8 mouse cellular contexts compared by ENCODE assay signal in the genomic region with DNA sequence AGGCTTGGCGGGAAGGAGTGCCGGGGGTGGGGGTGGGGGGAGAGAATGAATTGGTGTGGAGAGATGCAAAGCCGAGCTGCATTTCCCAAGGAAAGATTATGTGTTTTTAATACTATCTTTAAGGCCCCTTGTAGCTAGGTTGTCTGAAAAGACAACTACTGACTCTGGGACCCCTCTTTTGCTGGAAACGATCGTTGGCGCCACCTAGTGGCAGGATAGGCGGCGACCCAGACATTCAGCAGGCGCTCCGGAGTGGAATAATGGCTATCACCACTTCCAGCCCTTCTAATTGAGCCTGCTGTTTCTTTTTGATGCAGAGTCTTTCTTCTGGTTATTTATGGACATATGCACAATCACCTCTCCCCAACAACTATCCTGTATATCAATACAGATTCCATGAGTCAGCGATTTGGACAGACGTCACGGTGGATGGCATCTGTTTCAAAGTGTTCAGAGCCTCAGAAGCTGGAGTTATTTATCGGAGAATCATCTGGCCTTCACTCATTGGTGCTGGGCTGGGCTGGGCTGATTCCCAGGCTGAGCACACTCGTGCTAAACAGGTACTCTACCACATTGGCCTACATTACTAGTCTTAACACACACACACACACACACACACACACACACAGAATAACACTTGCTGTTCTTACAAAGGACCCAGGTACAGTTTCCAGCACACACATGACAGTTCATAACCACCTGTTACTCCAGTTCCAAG. TPM values are rescaled to one million over a fixed set of nuclear protein-coding genes. Genes with fewer than 3 reads are reported as not detected.
DNase-seq lines count a peak whose midpoint lies in the region; ATAC-seq and TF ChIP-seq lines count a peak whose summit lies in the region.

No protein-coding gene starts in this region.

- peaks cover 11% of the 10 kb centered on the region; the same call in 1 of the 2 replicates for H3K27me3 ChIP-seq in heart, embryonic 10.5 days (ENCODE audit: insufficient read depth, poor library complexity, severe bottlenecking)
- H3K27me3 ChIP-seq in kidney, postnatal 0 days (ENCODE audit: insufficient read depth, low read length), result no peaks in the 10 kb centered on the region
- no peaks in the 10 kb centered on the region for H3K27me3 ChIP-seq in liver, embryonic 14.5 days (ENCODE audit: control insufficient read depth, insufficient read depth, low read length)
- H3K27me3 ChIP-seq in neural tube, embryonic 15.5 days (replicated peaks), result no peaks in the 10 kb centered on the region

- H3K36me3 ChIP-seq in heart, embryonic 10.5 days, result no peaks in the 10 kb centered on the region
- no peaks in the 10 kb centered on the region for H3K36me3 ChIP-seq in kidney, postnatal 0 days (ENCODE audit: insufficient read depth, low read length)
- no peaks in the 10 kb centered on the region for H3K36me3 ChIP-seq in liver, embryonic 14.5 days (replicated peaks; ENCODE audit: control insufficient read depth, insufficient read depth, low read depth)
- H3K36me3 ChIP-seq in neural tube, embryonic 15.5 days, result no peaks in the 10 kb centered on the region

- no peak overlapping the region for H3K27ac ChIP-seq in heart, embryonic 10.5 days
- no peak overlapping the region for H3K27ac ChIP-seq in kidney, postnatal 0 days
- no peak overlapping the region for H3K27ac ChIP-seq in liver, embryonic 14.5 days
- H3K27ac ChIP-seq in neural tube, embryonic 15.5 days (replicated peaks), result no peak overlapping the region

- ATAC-seq in kidney, postnatal 0 days (replicated peaks; ENCODE audit: low FRiP score, low read depth), result peak; percentile 49; the same call in 1 of the 2 replicates
- ATAC-seq in liver, embryonic 14.5 days (ENCODE audit: insufficient read depth), result no peak
- peak; percentile 81; the same call in 1 of the 2 replicates for ATAC-seq in neural tube, embryonic 15.5 days (ENCODE audit: low FRiP score)

- no peak overlapping the region for H3K9ac ChIP-seq in kidney, postnatal 0 days (ENCODE audit: low read depth, low read length)
- no peak overlapping the region for H3K9ac ChIP-seq in liver, embryonic 14.5 days (replicated peaks)
- no peak overlapping the region for H3K9ac ChIP-seq in neural tube, embryonic 15.5 days (replicated peaks)

- TF ChIP-seq EP300 in liver, embryonic 14.5 days (IDR thresholded peaks at IDR 0.05; ENCODE audit: low read depth), result no peak

- no peaks in the 10 kb centered on the region for H3K9me3 ChIP-seq in heart, embryonic 10.5 days
- H3K9me3 ChIP-seq in kidney, postnatal 0 days (replicated peaks; ENCODE audit: low read length), result no peaks in the 10 kb centered on the region
- no peaks in the 10 kb centered on the region for H3K9me3 ChIP-seq in liver, embryonic 14.5 days (ENCODE audit: control insufficient read depth, low read length)
- no peaks in the 10 kb centered on the region for H3K9me3 ChIP-seq in neural tube, embryonic 15.5 days (replicated peaks)

- no peak overlapping the region for H3K4me2 ChIP-seq in kidney, postnatal 0 days (ENCODE audit: low read length)
- no peak overlapping the region for H3K4me2 ChIP-seq in liver, embryonic 14.5 days (ENCODE audit: low read depth)
- H3K4me2 ChIP-seq in neural tube, embryonic 15.5 days, result no peak overlapping the region

- peak; percentile 85 for TF ChIP-seq CTCF in kidney, postnatal 0 days (IDR thresholded peaks at IDR 0.05; ENCODE audit: low read depth)
- TF ChIP-seq CTCF in liver, embryonic 14.5 days (IDR thresholded peaks at IDR 0.05; ENCODE audit: low read depth), result peak; percentile 82

- 0 out of 2 replicates have a peak, but pooled peaks cover 4% of the 10 kb centered on the region for H3K4me1 ChIP-seq in heart, embryonic 10.5 days
- H3K4me1 ChIP-seq in kidney, postnatal 0 days (replicated peaks; ENCODE audit: insufficient read depth, low read length), result no peaks in the 10 kb centered on the region
- H3K4me1 ChIP-seq in liver, embryonic 14.5 days (replicated peaks; ENCODE audit: control insufficient read depth in 2 of 2, insufficient read depth in 2 of 2, low read length in 1 of 2), result no peaks in the 10 kb centered on the region
- H3K4me1 ChIP-seq in neural tube, embryonic 15.5 days, result no peaks in the 10 kb centered on the region

- no peak overlapping the region for H3K4me3 ChIP-seq in heart, embryonic 10.5 days
- no peak overlapping the region for H3K4me3 ChIP-seq in kidney, postnatal 0 days (replicated peaks; ENCODE audit: low read depth, low read length)
- H3K4me3 ChIP-seq in liver, embryonic 14.5 days (ENCODE audit: insufficient read depth in 1 of 2, low read depth in 2 of 2, low read length in 2 of 2), result no peak overlapping the region
- H3K4me3 ChIP-seq in neural tube, embryonic 15.5 days (replicated peaks), result no peak overlapping the region

- DNase-seq in 3134 (ENCODE audit: extremely low read depth, insufficient read length, low spot score), result peak; percentile 34
- peak; percentile 80 to 87 for DNase-seq in adrenal gland, adult 18-20 months (ENCODE audit: low spot score in 2 of 2)
- peak; percentile 64 for DNase-seq in embryo, embryonic 11.5 days (ENCODE audit: low read depth, low spot score)
- DNase-seq in heart, embryonic 10.5 days (ENCODE audit: low spot score), result peak; percentile 77
- DNase-seq in kidney, postnatal 0 days (ENCODE audit: low spot score), result peak; percentile 82
- peak in 1 of 3 experiments; percentile 12 for DNase-seq in liver, embryonic 14.5 days (ENCODE audit: low read depth in 3 of 3, low spot score in 3 of 3)
- DNase-seq in thymus, adult 18-20 months, result peak; percentile 31 to 39

- WGBS in heart, embryonic 10.5 days, result 20% methylated on average over 15 of the region's 15 CpGs
- 19% methylated on average over 15 of the region's 15 CpGs for WGBS in kidney, postnatal 0 days
- WGBS in liver, embryonic 14.5 days (ENCODE audit: insufficient replicate concordance), result 22% methylated on average over 15 of the region's 15 CpGs
- 18% methylated on average over 15 of the region's 15 CpGs for WGBS in neural tube, embryonic 15.5 days

RNA-seq across cellular contexts. Expression of a gene that starts 24.9 kb away (rescaled TPM):
- not detected for total RNA-seq in adrenal gland, adult 18-20 months (2021)
- polyA plus RNA-seq in heart, embryonic 10.5 days (2016; fragmentation: Nextera tagmentation; extraction: Ambion mirVana), result 9.6 and 23.7 TPM in 2 replicates
- 0.11 TPM in 1 of 2 replicates, not detected in the other for polyA plus RNA-seq in kidney, postnatal 0 days (2015; fragmentation: Nextera tagmentation; extraction: Ambion mirVana)
- not detected in 2 replicates for polyA plus RNA-seq in liver, embryonic 14.5 days (2012; rRNA removed)
- not detected in 2 replicates for polyA plus RNA-seq in liver, embryonic 14.5 days (2014; fragmentation: Nextera tagmentation; extraction: Ambion mirVana)
- 0.43 and 0.97 TPM in 2 replicates for polyA plus RNA-seq in neural tube, embryonic 15.5 days (2015; fragmentation: Nextera tagmentation; extraction: Ambion mirVana)

RNA-seq across cellular contexts. Expression of a gene that starts 53.5 kb away (rescaled TPM):
- total RNA-seq in adrenal gland, adult 18-20 months (2021), result 1 to 10 TPM in 1 of 2 experiments, under 1 TPM in 1; 0.70 to 1.7 TPM
- not detected in 2 replicates for polyA plus RNA-seq in heart, embryonic 10.5 days (2016; fragmentation: Nextera tagmentation; extraction: Ambion mirVana)
- 0.80 and 0.88 TPM in 2 replicates for polyA plus RNA-seq in kidney, postnatal 0 days (2015; fragmentation: Nextera tagmentation; extraction: Ambion mirVana)
- 0.10 and 0.11 TPM in 2 replicates for polyA plus RNA-seq in liver, embryonic 14.5 days (2012; rRNA removed)
- 0.18 and 0.32 TPM in 2 replicates for polyA plus RNA-seq in liver, embryonic 14.5 days (2014; fragmentation: Nextera tagmentation; extraction: Ambion mirVana)
- polyA plus RNA-seq in neural tube, embryonic 15.5 days (2015; fragmentation: Nextera tagmentation; extraction: Ambion mirVana), result 0.13 and 0.15 TPM in 2 replicates

RNA-seq across cellular contexts. Expression of a gene that starts 58.4 kb away (rescaled TPM):
- 1 to 10 TPM; 1.7 to 3.5 TPM for total RNA-seq in adrenal gland, adult 18-20 months (2021)
- 1.8 and 2.3 TPM in 2 replicates for polyA plus RNA-seq in heart, embryonic 10.5 days (2016; fragmentation: Nextera tagmentation; extraction: Ambion mirVana)
- polyA plus RNA-seq in kidney, postnatal 0 days (2015; fragmentation: Nextera tagmentation; extraction: Ambion mirVana), result 0.67 and 1.1 TPM in 2 replicates
- 0.04 and 0.05 TPM in 2 replicates for polyA plus RNA-seq in liver, embryonic 14.5 days (2012; rRNA removed)
- not detected in 2 replicates for polyA plus RNA-seq in liver, embryonic 14.5 days (2014; fragmentation: Nextera tagmentation; extraction: Ambion mirVana)
- polyA plus RNA-seq in neural tube, embryonic 15.5 days (2015; fragmentation: Nextera tagmentation; extraction: Ambion mirVana), result 11.0 and 11.2 TPM in 2 replicates
